Mouse (Mus musculus): ENCODE data around the gene Elk3.

- TF ChIP-seq POLR2A (IDR thresholded peaks at IDR 0.05; ENCODE audit: borderline replicate concordance, control insufficient read depth, low read depth, low read length) = no peak
- TF ChIP-seq CTCF (IDR thresholded peaks at IDR 0.05; ENCODE audit: control insufficient read depth, insufficient read depth, low read length) = no peak
Measured at GRCm38 (mm10) chr10:93234692-93235091, 76.2 kb downstream of the Elk3 start.
